Mouse (Mus musculus): ENCODE measurements around the gene Slc25a1.
"Not testable (repeated sequence)": the region's sequence is repeated elsewhere in the genome, so short reads cannot be mapped to it uniquely, and the experiment has no call there.

Slc25a1 gene

GRCm38 (mm10) chr16:17928087-17928580, at the start of gene Slc25a1:
Gene Slc25a1, minus strand, starts transcription at chr16:17928219.
- DNase-seq (ENCODE audit: low spot score) = peak; percentile 77

- DNase-seq (ENCODE audit: low spot score) = no peak
Measured at GRCm38 (mm10) chr16:17971853-17972252, 43.8 kb upstream of the Slc25a1 start.

GRCm38 (mm10) chr16:17962091-17962490, 34.1 kb upstream of the Slc25a1 start:
- DNase-seq (ENCODE audit: low spot score) = no peak

GRCm38 (mm10) chr16:17956052-17956638, 28.1 kb upstream of the Slc25a1 start:
- not testable (repeated sequence) for DNase-seq (ENCODE audit: low spot score)

GRCm38 (mm10) chr16:17951618-17952017, 23.6 kb upstream of the Slc25a1 start:
- no peak for DNase-seq (ENCODE audit: low spot score)

- DNase-seq (ENCODE audit: low spot score) = no peak
Measured at GRCm38 (mm10) chr16:17950068-17950467, 22.0 kb upstream of the Slc25a1 start.

GRCm38 (mm10) chr16:17949421-17949877, 21.4 kb upstream of the Slc25a1 start:
- no peak for DNase-seq (ENCODE audit: low spot score)

- no peak for DNase-seq (ENCODE audit: low spot score)
Measured at GRCm38 (mm10) chr16:17945081-17945831, 17.2 kb upstream of the Slc25a1 start.

GRCm38 (mm10) chr16:17943466-17943865, 15.4 kb upstream of the Slc25a1 start:
- DNase-seq (ENCODE audit: low spot score) = no peak

GRCm38 (mm10) chr16:17939255-17939751, 11.3 kb upstream of the Slc25a1 start:
- peak; percentile 25 for DNase-seq (ENCODE audit: low spot score)

GRCm38 (mm10) chr16:17938821-17939220, 10.8 kb upstream of the Slc25a1 start:
- DNase-seq (ENCODE audit: low spot score) = peak; percentile 70

- DNase-seq (ENCODE audit: low spot score) = no peak
Measured at GRCm38 (mm10) chr16:17938187-17938586, 10.2 kb upstream of the Slc25a1 start.

- DNase-seq (ENCODE audit: low spot score) = no peak
Measured at GRCm38 (mm10) chr16:17936776-17937175, 8.8 kb upstream of the Slc25a1 start.

- no peak for DNase-seq (ENCODE audit: low spot score)
Measured at GRCm38 (mm10) chr16:17934445-17934910, 6.5 kb upstream of the Slc25a1 start.

- no peak for DNase-seq (ENCODE audit: low spot score)
Measured at GRCm38 (mm10) chr16:17933594-17934444, 5.8 kb upstream of the Slc25a1 start.

- DNase-seq (ENCODE audit: low spot score) = no peak
Measured at GRCm38 (mm10) chr16:17931906-17932460, 4.0 kb upstream of the Slc25a1 start.

GRCm38 (mm10) chr16:17929631-17930030, 1.6 kb upstream of the Slc25a1 start:
- DNase-seq (ENCODE audit: low spot score) = no peak

- no peak for DNase-seq (ENCODE audit: low spot score)
Measured at GRCm38 (mm10) chr16:17929211-17929610, 1.2 kb upstream of the Slc25a1 start.

- DNase-seq (ENCODE audit: low spot score) = peak; percentile 60
Measured at GRCm38 (mm10) chr16:17928627-17929104, 647 bp upstream of the Slc25a1 start.

- DNase-seq (ENCODE audit: low spot score) = no peak
Measured at GRCm38 (mm10) chr16:17927351-17928082, 502 bp downstream of the Slc25a1 start.

GRCm38 (mm10) chr16:17922163-17922538, 5.9 kb downstream of the Slc25a1 start:
- no peak for DNase-seq (ENCODE audit: low spot score)

Data from spleen, adult 12 weeks (tissue).